Mouse (Mus musculus): ENCODE results near the gene Hdhd5.

- no peak for TF ChIP-seq CTCF (IDR thresholded peaks at IDR 0.05; ENCODE audit: control insufficient read depth, insufficient read depth, insufficient read length)
- TF ChIP-seq FOSL1 (IDR thresholded peaks at IDR 0.05; ENCODE audit: insufficient read depth, low read length, poor library complexity, severe bottlenecking) = no peak
- no peak for TF ChIP-seq MYOD1 (IDR thresholded peaks at IDR 0.05; ENCODE audit: control insufficient read depth, insufficient read length, low read depth)
- no peak for TF ChIP-seq USF1 (IDR thresholded peaks at IDR 0.05; ENCODE audit: low read depth)
Measured at GRCm38 (mm10) chr6:120496544-120496943, 34.6 kb downstream of the Hdhd5 start.

Data from C2C12 (cell line).